Mouse (Mus musculus): ENCODE measurements around the gene Vps18. TPM values are rescaled to one million over a fixed set of nuclear protein-coding genes. Genes with fewer than 3 reads are reported as not detected.

Vps18 gene
- total and polyA plus RNA-seq, 2 experiments from 2014 or later, result 21.4 to 36.9 TPM

- 49% methylated on average over 12 of the region's 12 CpGs for WGBS
- DNase-seq (ENCODE audit: low spot score) (no peak), ATAC-seq (ENCODE audit: low FRiP score) (no peak)
- Histone ChIP-seq H3K9me3 (ENCODE audit: low read length) (no peaks in the 10 kb centered on the region), H3K4me2 (ENCODE audit: low read depth, low read length, poor library complexity, severe bottlenecking) (no peak overlapping the region), H3K9ac (replicated peaks; ENCODE audit: low read length, poor library complexity, severe bottlenecking) (no peak overlapping the region), H3K4me3 (ENCODE audit: low read depth, low read length) (no peak overlapping the region), H3K27me3 (ENCODE audit: insufficient read depth, low read length) (peaks cover 21% of the 10 kb centered on the region), H3K27ac (ENCODE audit: low read depth, low read length) (no peak overlapping the region), H3K36me3 (ENCODE audit: insufficient read depth, low read length) (no peaks in the 10 kb centered on the region), H3K4me1 (ENCODE audit: insufficient read depth, low read length) (no peaks in the 10 kb centered on the region)
- no peak for TF ChIP-seq CTCF (IDR thresholded peaks at IDR 0.05)
Observed at GRCm38 (mm10) chr2:119311544-119311943, 23.0 kb downstream of the Vps18 start.

- Histone ChIP-seq H3K36me3 (ENCODE audit: insufficient read depth, low read length) (no peaks in the 10 kb centered on the region), H3K4me3 (ENCODE audit: low read depth, low read length) (no peak overlapping the region), H3K27me3 (ENCODE audit: insufficient read depth, low read length) (peaks cover 21% of the 10 kb centered on the region), H3K9me3 (ENCODE audit: low read length) (no peaks in the 10 kb centered on the region), H3K9ac (replicated peaks; ENCODE audit: low read length, poor library complexity, severe bottlenecking) (no peak overlapping the region), H3K27ac (ENCODE audit: low read depth, low read length) (no peak overlapping the region), H3K4me1 (ENCODE audit: insufficient read depth, low read length) (no peaks in the 10 kb centered on the region), H3K4me2 (ENCODE audit: low read depth, low read length, poor library complexity, severe bottlenecking) (no peak overlapping the region)
- DNase-seq (ENCODE audit: low spot score), result no peak
- no peak for TF ChIP-seq CTCF (IDR thresholded peaks at IDR 0.05)
- no peak; the same call in 1 of the 2 replicates for ATAC-seq (ENCODE audit: low FRiP score)
- WGBS, result 46% methylated on average over 2 of the region's 2 CpGs
Observed at GRCm38 (mm10) chr2:119312380-119312958, 23.9 kb downstream of the Vps18 start.

- Histone ChIP-seq H3K27me3 (ENCODE audit: insufficient read depth, low read length) (peaks cover 27% of the 10 kb centered on the region), H3K27ac (ENCODE audit: low read depth, low read length) (no peak overlapping the region), H3K9me3 (ENCODE audit: low read length) (no peaks in the 10 kb centered on the region), H3K9ac (replicated peaks; ENCODE audit: low read length, poor library complexity, severe bottlenecking) (no peak overlapping the region), H3K4me2 (ENCODE audit: low read depth, low read length, poor library complexity, severe bottlenecking) (no peak overlapping the region), H3K4me1 (ENCODE audit: insufficient read depth, low read length) (no peaks in the 10 kb centered on the region), H3K4me3 (ENCODE audit: low read depth, low read length) (no peak overlapping the region), H3K36me3 (ENCODE audit: insufficient read depth, low read length) (no peaks in the 10 kb centered on the region)
- ATAC-seq (ENCODE audit: low FRiP score), result no peak
- DNase-seq (ENCODE audit: low spot score), result no peak
- TF ChIP-seq CTCF (IDR thresholded peaks at IDR 0.05), result no peak
- 37% methylated on average over 10 of the region's 10 CpGs for WGBS
Observed at GRCm38 (mm10) chr2:119313780-119314479, 25.4 kb downstream of the Vps18 start.

- Histone ChIP-seq H3K9me3 (ENCODE audit: low read length) (no peaks in the 10 kb centered on the region), H3K4me2 (ENCODE audit: low read depth, low read length, poor library complexity, severe bottlenecking) (no peak overlapping the region), H3K4me1 (ENCODE audit: insufficient read depth, low read length) (no peaks in the 10 kb centered on the region), H3K27ac (ENCODE audit: low read depth, low read length) (no peak overlapping the region), H3K36me3 (ENCODE audit: insufficient read depth, low read length) (no peaks in the 10 kb centered on the region), H3K9ac (replicated peaks; ENCODE audit: low read length, poor library complexity, severe bottlenecking) (no peak overlapping the region), H3K4me3 (ENCODE audit: low read depth, low read length) (no peak overlapping the region), H3K27me3 (ENCODE audit: insufficient read depth, low read length) (peaks cover 27% of the 10 kb centered on the region)
- no peak for TF ChIP-seq CTCF (IDR thresholded peaks at IDR 0.05)
- ATAC-seq (ENCODE audit: low FRiP score) (no peak), DNase-seq (ENCODE audit: low spot score) (no peak)
- WGBS, result 61% methylated on average over 12 of the region's 12 CpGs
Observed at GRCm38 (mm10) chr2:119314742-119315310, 26.3 kb downstream of the Vps18 start.

GRCm38 (mm10) chr2:119318043-119318710 lies 29.6 kb downstream of the Vps18 start:
- Histone ChIP-seq H3K27ac (ENCODE audit: low read depth, low read length) (no peak overlapping the region), H3K4me1 (ENCODE audit: insufficient read depth, low read length) (peaks cover 8% of the 10 kb centered on the region), H3K4me2 (ENCODE audit: low read depth, low read length, poor library complexity, severe bottlenecking) (no peak overlapping the region), H3K4me3 (ENCODE audit: low read depth, low read length) (no peak overlapping the region), H3K9me3 (ENCODE audit: low read length) (no peaks in the 10 kb centered on the region), H3K27me3 (ENCODE audit: insufficient read depth, low read length) (peaks cover 55% of the 10 kb centered on the region), H3K9ac (replicated peaks; ENCODE audit: low read length, poor library complexity, severe bottlenecking) (no peak overlapping the region), H3K36me3 (ENCODE audit: insufficient read depth, low read length) (no peaks in the 10 kb centered on the region)
- no peak for DNase-seq (ENCODE audit: low spot score)
- ATAC-seq (ENCODE audit: low FRiP score), result no peak
- WGBS, result 74% methylated on average over 3 of the region's 3 CpGs
- no peak for TF ChIP-seq CTCF (IDR thresholded peaks at IDR 0.05)

- Histone ChIP-seq H3K4me2 (ENCODE audit: low read depth, low read length, poor library complexity, severe bottlenecking) (no peak overlapping the region), H3K4me3 (ENCODE audit: low read depth, low read length) (no peak overlapping the region), H3K27ac (ENCODE audit: low read depth, low read length) (no peak overlapping the region), H3K4me1 (ENCODE audit: insufficient read depth, low read length) (peaks cover 18% of the 10 kb centered on the region), H3K36me3 (ENCODE audit: insufficient read depth, low read length) (no peaks in the 10 kb centered on the region), H3K27me3 (ENCODE audit: insufficient read depth, low read length) (peaks cover 62% of the 10 kb centered on the region), H3K9me3 (ENCODE audit: low read length) (no peaks in the 10 kb centered on the region), H3K9ac (replicated peaks; ENCODE audit: low read length, poor library complexity, severe bottlenecking) (no peak overlapping the region)
- TF ChIP-seq CTCF (IDR thresholded peaks at IDR 0.05), result no peak
- ATAC-seq (ENCODE audit: low FRiP score) (no peak), DNase-seq (ENCODE audit: low spot score) (no peak)
- whole genome bisulfite sequencing, result 65% methylated on average over 8 of the region's 8 CpGs
Observed at GRCm38 (mm10) chr2:119320571-119320970, 32.0 kb downstream of the Vps18 start.
